Mouse (Mus musculus) thymus, postnatal 4 days (tissue): ENCODE data around the gene Pappa2.

Experiments
- DNase-seq: peaks from one replicate; pipeline ENCODE4 v3.0.0; 2021

Gene Pappa2

DNA sequence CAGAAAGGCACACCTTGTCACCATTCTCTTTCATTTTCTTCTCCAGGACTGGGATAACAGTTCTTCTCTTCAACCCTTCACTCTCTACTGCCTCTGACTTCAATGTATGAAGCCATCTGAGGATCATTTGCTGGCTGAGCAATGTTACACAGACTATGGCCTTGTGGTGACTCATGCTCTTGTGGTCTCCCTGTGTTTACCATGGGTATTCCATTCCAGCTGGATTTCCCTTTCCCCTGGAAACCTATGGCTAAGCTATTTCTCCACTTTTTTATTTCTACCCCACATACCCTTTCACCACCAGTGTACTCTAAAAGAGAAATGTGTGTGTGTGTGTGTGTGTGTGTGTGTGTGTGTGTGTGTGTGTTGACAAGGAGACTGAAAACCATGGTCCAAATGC lies 83.0 kb downstream of the Pappa2 start:
- no peak for DNase-seq

- no peak for DNase-seq
These were observed 85.8 kb downstream of the Pappa2 start for GRCm38 (mm10) chr1:158894441-158894840.

DNA sequence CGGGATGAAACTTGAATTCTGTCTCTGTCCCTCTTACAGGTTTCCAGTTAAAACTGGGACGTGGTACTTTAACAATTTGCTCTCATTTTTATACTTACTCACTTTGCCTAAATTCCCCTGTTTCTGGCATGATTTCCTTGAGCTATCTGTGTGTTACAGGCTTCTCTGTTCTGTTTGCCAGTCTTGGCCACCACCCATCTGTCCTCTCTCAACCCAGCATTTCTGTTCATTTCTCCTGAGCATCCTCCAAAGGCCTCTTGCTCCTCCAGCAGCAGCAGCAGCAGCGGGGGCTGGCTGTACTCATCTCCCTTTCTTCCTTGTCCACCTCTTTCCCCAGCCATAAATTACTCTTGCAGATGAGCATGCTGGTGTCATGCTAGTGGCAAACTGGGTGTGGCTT lies 104.8 kb downstream of the Pappa2 start:
- DNase-seq = no peak

DNA sequence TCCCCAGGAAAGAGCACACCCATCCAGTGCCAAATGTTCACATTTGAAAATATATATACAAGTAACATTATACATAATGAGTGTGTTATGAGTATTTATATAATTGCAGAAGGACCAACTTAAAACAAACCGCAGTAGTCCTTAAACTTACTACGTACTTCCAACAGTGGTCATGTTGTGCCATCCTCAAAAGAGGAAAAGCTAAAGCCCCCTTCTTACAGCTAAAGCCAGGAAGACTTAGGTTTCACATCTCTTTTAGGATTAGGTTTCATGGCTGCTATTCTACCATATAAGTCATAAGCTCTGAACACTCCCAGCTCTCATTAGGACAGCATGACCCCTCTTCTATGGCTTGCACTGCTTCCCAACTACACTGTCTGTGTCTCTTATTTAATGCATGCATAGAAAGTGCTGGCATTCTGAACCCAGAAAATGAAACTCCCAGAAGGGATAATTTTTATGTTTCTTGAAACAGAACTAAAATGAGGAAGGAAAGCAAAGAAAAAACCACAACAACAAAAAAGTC lies 105.7 kb downstream of the Pappa2 start:
- DNase-seq = no peak

- no peak for DNase-seq
These were observed 106.7 kb downstream of the Pappa2 start for GRCm38 (mm10) chr1:158873631-158874030.

DNA sequence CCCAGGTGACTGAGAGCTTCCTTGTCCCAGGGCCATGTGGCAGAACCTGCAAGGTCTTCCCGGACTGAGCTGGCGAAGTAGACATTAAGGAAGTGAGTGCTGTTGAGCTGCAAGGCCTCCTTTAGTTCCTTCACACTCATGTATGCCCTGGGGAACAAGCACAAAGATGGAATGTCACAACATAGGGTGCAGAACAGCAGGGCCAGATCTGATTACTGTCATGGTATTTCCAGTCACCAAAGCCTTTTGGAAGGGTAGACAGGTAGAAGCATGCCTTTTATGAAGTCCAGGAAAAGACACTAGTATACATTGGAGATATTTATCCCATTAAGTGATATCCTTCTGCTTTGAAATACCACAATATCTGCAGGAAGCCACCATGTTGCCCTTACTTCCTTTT lies 108.9 kb downstream of the Pappa2 start:
- DNase-seq = no peak

DNA sequence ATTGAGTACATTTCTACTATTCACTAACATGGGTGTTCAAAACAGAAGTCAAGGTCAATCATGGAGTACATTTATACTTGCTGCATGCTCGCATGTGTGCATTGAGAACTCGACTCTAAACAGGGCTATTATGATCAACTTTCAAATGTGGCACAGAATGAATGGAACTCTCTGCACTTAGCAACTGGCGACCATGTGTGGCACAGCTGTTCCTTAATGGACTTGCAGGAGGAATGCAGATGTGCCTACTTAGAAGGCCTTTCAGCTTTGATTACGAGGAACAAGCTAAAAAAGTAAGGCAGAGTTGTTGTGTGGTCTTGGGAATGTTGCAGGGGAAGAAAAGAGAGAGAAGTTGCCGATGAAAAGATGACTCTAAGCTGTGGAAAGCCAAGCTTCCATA lies 120.1 kb downstream of the Pappa2 start:
- no peak for DNase-seq

GRCm38 (mm10) chr1:158853936-158854882 lies 126.1 kb downstream of the Pappa2 start:
- no peak for DNase-seq

GRCm38 (mm10) chr1:158852836-158853567 lies 127.3 kb downstream of the Pappa2 start:
- DNase-seq = no peak

DNA sequence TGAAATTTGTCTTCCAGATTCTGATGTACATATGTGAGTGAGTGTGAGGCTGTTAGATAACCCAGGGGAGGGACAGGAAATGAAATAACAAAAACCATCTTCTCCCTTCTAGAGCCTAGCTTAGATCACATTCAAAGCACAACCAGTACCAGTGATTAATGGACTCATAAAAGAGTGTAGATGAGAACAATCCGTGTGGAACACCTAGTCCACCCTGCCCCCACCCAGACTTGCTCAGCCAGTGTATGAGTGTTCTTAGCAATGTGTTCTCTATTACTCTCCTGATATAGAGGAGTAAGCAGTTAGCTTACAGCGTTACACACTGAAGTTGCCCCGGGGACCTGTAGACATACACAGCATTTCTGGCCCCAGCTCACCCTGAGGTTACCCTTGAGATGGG lies 129.8 kb downstream of the Pappa2 start:
- no peak for DNase-seq

DNA sequence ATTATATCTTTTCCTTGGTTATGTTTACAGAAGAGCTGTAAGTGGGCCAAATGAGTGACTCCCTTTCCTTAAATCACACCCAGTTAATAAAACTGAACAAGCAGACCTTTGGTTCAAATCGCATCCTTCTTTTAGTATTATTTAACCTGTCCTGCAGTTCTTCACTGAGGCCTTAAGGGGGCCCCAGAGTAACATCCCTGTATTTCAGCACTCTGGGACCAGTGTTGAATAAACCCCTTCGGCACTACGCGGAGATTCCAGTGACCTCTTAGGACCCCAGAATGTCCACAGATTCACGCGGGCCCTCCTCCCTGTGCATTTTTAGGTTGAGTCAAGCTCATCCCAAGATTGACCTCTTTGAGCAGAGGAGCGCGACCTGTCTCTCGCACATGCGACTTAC lies 135.7 kb downstream of the Pappa2 start:
- no peak for DNase-seq

DNA sequence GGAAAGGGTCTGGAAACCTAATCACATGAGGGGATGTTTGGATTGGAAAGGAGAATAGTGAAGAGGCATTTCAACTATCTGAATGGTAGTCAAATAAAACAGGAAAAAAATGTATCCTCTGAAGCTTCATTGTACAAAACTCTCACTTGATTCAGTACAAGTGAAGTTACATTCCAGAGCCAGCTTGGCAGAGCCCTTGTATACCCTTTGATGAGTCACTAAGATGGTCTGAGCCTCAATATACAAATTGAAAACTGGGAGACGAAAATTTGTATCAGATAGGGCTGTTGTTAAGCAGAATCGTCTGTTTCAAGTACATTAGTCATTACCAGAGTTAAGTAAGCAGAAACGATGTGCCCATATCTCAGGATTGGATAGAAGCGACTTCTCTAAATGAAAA lies 143.1 kb downstream of the Pappa2 start:
- no peak for DNase-seq

DNA sequence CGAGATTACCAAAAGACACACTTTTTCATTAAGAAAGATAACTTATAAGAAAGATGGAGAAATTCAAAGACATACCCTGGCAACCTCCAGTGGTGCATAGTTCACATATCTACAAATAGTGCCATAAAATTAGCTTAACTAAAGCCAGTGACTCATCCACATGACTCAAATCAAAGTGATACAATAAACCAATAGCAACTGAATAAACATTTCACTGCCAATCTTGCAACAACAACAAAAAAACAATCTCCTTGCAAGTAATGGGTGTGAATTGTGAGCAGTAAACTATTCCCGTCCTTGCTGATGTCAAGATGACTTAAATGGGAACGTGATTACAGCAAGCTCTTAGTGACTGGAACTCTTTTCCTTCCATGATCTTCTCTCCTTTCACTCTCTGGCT lies 150.1 kb downstream of the Pappa2 start:
- no peak for DNase-seq

DNA sequence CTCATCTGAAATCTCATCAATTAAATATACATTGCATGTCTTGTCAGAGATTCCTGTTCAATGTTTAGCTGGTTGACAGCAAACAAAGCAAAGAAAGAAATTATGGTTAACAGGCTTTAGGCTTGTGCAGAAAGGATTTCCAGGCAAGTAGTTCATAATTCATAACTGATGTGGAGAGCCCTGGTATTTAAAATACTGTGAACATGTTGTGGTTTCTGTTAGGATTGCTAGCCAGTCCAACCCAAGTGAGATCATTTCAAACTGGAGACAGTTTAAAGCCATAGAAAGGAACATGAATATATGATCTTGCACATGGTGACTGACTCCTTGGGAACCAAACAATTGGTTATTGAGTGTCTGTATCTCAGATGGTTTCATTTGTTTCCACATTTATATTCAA lies 152.4 kb downstream of the Pappa2 start:
- no peak for DNase-seq

DNA sequence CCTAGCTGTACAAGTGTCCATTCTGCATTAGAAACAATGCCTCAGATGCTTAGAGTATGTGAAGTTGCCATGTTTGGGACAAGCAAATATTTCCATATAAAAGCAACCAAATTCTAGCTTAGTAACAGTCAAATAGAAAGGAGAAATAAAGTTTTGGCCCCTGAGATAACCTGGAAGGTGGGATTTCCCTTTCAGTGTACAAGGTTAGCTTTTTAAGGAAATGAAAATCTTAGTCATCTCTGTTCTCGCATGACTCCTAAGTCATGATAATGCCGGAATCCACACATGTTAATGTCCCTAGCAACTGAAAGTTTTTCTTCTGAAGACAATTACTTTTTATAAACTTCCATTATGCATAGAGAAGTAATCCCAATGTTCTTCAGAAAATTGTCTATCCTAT lies 160.6 kb downstream of the Pappa2 start:
- no peak for DNase-seq

DNA sequence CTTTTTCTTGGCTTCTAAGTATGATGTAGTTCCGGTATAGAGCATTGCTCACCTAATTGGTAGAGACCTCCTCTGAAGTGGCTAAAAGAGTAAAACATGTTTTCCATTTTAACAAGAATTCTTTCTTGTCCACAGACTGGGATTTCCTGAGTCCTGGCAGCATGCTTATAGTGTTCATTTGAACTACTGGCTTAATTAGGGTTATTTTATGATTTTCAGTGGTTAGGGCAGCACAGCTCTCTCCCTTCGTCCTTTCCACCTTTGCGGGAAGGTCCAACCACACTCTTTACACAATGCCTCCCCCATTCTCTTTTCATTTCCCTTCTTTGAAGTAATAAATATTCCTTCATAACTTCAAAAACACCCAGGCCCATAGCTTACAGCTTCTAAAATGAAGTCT lies 163.8 kb downstream of the Pappa2 start:
- DNase-seq = no peak

DNA sequence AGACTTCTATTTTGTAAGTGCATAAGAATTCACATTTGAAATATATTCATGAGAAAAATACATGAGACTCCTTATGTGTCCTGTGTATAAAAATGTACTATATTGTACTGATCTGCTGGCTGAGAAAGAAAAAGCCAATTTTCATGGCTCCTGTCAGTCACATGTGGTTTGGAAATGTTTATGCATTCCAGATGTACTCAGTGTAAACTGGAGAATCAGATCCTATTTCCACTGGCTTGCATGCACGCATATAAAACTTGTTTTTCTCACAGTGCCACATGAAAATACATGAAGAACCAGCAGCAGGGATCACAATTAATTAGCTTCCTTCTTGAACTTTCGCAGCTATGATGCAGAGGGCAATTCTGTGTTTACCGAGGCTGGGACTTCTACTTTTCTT lies 168.4 kb downstream of the Pappa2 start:
- DNase-seq = no peak

GRCm38 (mm10) chr1:158775486-158775885 lies 204.8 kb downstream of the Pappa2 start:
- DNase-seq = no peak

DNA sequence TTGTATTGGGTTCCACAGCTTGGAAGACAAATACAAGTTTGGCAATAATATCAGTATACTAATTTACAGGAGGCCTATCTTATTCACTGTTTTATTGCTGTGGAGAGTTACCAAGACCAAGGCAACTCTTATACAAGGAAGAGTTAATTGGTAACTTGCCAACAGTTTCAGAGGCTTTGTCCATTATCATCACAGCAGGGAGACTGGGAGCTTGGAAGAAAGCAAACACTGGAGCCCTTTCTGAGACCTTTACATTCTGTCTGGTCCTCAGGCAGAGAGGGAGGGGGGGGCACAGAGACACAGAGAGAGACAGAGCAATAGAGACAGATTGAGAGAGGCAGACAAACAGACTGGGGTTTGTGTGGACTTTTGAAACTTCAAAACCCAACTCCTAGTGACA lies 207.2 kb downstream of the Pappa2 start:
- no peak for DNase-seq

DNA sequence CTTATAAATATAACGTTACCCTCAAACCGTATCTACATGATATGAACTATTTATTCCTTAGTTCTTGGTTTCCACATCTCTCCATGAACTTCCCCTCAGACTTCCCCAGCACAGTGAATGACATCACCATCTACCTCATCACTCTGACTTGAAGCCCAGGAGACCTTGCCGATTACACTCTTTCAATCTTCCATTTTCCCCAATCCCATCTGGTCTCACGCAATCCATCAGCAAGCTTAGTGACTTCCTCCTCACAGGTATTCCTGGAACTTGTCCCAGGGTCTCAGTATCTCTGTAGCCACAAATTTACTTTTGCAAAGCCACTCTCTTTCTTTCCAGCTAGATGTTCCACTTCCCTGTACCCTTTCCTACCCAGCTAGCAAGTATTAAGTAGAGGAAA lies 209.5 kb downstream of the Pappa2 start:
- DNase-seq = no peak

GRCm38 (mm10) chr1:158770036-158770655 lies 210.1 kb downstream of the Pappa2 start:
- no peak for DNase-seq

DNA sequence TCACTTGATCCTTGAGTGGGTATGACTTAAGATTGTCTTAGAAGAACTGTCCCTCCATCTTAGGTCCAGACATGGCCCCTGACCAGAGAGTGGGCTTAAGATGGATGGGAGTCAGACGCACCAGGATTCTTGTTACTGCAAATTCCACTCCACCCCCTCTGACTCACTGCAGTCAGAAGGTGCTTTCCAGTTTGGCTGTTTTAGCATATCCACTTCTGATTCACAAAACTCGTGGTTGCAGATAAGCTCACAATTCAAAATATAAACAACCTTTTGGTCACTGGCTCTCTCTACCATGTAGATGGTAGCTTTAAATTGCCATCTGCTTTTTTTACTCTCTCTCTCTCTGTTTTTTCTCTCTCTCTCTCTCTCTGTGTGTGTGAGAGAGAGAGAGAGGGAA lies 214.4 kb downstream of the Pappa2 start:
- DNase-seq = no peak

DNA sequence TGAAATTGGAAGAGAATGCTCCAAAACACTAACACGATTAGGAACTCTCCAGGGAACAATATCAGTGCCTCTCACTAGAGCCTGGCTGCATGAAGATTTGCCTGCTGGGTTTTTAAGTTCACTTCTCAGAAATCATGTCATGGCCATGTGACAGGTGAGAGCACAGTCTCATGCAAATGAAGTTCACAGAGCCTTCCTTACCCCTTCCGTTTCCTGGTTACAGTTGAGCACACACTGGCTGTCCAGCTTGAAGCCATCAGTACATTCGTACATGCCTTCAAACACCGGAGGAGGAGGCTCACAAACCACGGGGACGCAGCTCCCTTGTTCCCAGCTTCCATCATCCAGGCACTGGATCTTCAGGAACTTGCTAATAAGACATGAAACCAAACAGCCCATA lies 215.6 kb downstream of the Pappa2 start:
- DNase-seq = no peak

GRCm38 (mm10) chr1:158764211-158764610 lies 216.1 kb downstream of the Pappa2 start:
- DNase-seq = no peak
